Mouse (Mus musculus) heart, embryonic 15.5 days (tissue): Measurements from ENCODE around the gene Rsph3b. TPM values are rescaled to one million over a fixed set of nuclear protein-coding genes. Genes with fewer than 3 reads are reported as not detected.
"Not testable (repeated sequence)": the region's sequence is repeated elsewhere in the genome, so short reads cannot be mapped to it uniquely, and the experiment has no call there.

ENCODE experiments used
- ATAC-seq: fragments of 200-750 bp; cut with Nextera tagmentation; replicated peaks from 2 replicates; pipeline ENCODE4 v1.8.0; 2017; ENCODE audit warnings: low read depth, moderate TSS enrichment; ENCODE audit not compliant: insufficient number of reproducible peaks, insufficient read depth, low FRiP score
- H3K27ac ChIP-seq: fragments of 300-500 bp; sonication (generic); 2 replicates; pipeline ENCODE4 v1.5.1; 2015; ENCODE audit warnings: mild to moderate bottlenecking, inconsistent platforms
- H3K27me3 ChIP-seq: fragments of 300-500 bp; sonication (generic); 2 replicates; pipeline ENCODE4 v1.6.1; 2015; ENCODE audit warnings: inconsistent platforms
- H3K36me3 ChIP-seq: fragments of 300-500 bp; sonication (generic); 2 replicates; pipeline ENCODE4 v1.6.1; 2015; ENCODE audit warnings: mild to moderate bottlenecking, inconsistent platforms
- H3K4me1 ChIP-seq: fragments of 300-500 bp; sonication (generic); replicated peaks from 2 replicates; pipeline ENCODE4 v1.6.1; 2015; ENCODE audit warnings: inconsistent platforms
- H3K4me2 ChIP-seq: fragments of 300-500 bp; sonication (generic); 2 replicates; pipeline ENCODE4 v1.6.1; 2015; ENCODE audit warnings: inconsistent platforms, mild to moderate bottlenecking, moderate library complexity
- H3K4me3 ChIP-seq: fragments of 300-500 bp; sonication (generic); 2 replicates; pipeline ENCODE4 v1.5.1; 2015; ENCODE audit warnings: mild to moderate bottlenecking, inconsistent platforms
- H3K9ac ChIP-seq: fragments of 300-500 bp; sonication (generic); 2 replicates; pipeline ENCODE4 v1.6.1; 2015; ENCODE audit warnings: mild to moderate bottlenecking, inconsistent platforms
- H3K9me3 ChIP-seq: fragments of 300-500 bp; sonication (generic); replicated peaks from 2 replicates; pipeline ENCODE4 v1.6.1; 2016; ENCODE audit warnings: inconsistent platforms
- WGBS: fragments of 180-500 bp; shearing (Covaris S2); methylation state at CpG from one replicate; pipeline ENCODE4 v1.1.7; 2015; ENCODE audit warnings: mixed read lengths; 5-methylcytosine and 5-hydroxymethylcytosine counted together
- polyA plus RNA-seq: library from polyadenylated mRNA; unstranded; fragments of >200 nt; fragmentation: Nextera tagmentation; extraction: Ambion mirVana; gene quantifications from 2 replicates; pipeline ENCODE4 v1.2.1, GENCODE M21; 2015

Rsph3b gene
- 66.3 and 68.9 TPM in 2 replicates for polyA plus RNA-seq

DNA sequence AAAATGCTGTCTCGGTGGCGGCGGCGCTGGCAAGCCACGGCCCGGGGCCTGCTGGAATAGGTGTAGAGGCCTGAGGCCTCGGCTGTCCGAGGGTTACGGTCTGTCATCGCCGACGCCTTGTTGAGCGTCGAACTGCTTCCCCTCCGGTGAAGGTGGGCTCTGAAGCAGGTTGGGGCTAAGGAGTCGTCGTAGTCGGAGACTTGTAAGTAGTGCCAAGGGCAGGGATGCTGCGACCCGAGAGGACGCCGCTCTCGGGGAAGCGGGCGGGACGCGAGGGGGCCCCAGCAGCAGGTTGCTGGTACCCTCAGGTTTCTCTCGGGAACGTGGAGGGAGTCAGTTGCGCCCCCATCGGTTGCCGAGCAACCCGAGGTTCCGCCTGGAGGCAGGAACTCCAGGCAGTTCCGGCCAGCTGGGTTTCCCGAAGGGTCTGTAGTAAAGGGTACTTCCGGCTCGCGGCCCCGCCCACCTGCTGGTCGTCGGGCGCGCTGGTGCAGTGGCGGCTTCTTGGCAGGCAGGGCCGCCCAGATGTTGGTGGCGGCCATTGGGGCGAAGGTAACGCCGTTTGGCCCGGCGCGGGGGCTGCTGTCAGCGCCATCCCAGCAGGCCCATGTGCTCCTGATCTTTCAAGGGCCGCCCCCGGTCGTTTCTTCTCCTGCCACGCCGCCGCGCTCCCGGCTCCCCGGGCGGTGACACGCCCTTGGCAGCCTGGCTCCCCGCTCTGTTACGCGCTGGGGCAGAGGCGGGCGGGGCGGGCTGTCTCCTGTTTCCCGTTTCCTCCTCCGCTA lies at the start of gene Rsph3b:
Rsph3b (minus strand) TSS at position 699 of the 785 bp plus-strand sequence.
- Histone ChIP-seq H3K4me2 (peak within 1 kb of the TSS; percentile 72), H3K27ac (peak within 1 kb of the TSS; percentile 95)

DNA sequence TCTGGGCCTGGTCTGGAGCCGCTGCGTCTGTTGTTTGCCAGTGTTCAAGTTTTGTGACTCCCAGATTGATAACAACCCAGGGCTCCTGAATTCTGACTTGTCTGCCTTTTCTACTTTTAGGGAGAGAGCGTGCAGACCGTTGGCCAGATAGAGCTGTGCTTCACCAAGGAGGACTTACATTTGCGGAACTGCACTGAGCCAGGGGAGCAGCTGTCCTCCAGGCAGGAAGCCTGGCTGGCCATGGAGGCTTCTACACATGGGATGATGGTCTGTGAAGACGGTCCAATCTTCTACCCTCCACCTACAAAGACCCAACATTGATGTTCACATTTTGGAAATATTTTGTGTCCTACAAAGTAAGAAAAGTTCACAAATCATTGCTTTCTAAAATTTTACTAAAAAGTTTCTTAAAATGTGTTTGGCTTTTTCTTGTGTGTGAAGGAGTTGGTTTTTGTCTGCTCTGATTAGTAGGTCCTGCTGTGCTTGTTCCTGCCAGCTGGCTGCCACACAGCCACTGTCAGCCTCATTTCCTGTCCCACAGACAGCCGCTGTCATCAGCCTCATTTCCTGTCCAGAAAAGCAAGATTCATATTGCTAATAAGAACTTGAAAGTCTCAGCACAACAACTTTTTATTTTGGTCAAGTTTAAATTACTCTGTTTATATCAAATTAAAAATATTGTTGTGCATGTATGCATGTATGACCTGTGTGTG lies 49.5 kb upstream of the Rsph3b start:
- not testable (repeated sequence) for H3K9ac ChIP-seq, H3K27me3 ChIP-seq, H3K4me2 ChIP-seq, ATAC-seq, H3K4me3 ChIP-seq, H3K27ac ChIP-seq, H3K36me3 ChIP-seq, H3K9me3 ChIP-seq, H3K4me1 ChIP-seq
- 82% methylated on average over 1 of the region's 7 CpGs for WGBS

More for the DNA sequence above, at the start of gene Rsph3b:
- WGBS, result under 1% methylated on average over 73 of the region's 73 CpGs
- peak within 1 kb of the TSS; percentile 67 for H3K4me3 ChIP-seq
- H3K27me3 ChIP-seq, H3K36me3 ChIP-seq, H3K4me1 ChIP-seq, H3K9me3 ChIP-seq: not testable (repeated sequence)
- H3K9ac ChIP-seq, result peak within 1 kb of the TSS; percentile 73
- ATAC-seq, result peak; percentile 97

DNA sequence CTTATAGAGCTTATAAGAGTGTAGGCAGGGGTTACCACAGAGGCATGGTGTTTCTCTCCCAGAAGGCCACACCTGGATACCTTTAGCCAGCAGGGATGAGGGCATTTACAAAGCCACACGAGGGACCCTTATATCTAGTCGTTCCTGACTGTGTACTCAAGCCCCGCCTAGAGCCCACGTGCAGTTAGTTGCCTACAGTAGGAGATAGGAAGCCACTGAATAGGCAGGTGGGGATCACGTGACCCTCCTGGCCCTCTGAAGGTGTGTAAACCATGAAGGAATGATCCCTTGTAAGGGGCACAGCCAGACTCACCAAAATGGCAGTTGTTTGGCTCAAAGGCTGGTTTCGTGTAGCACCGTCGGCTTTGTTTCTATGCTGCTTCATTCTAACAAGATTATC lies 48.3 kb upstream of the Rsph3b start:
- not testable (repeated sequence) for ATAC-seq, H3K4me2 ChIP-seq, H3K9ac ChIP-seq, H3K27me3 ChIP-seq, H3K4me1 ChIP-seq, H3K27ac ChIP-seq, H3K4me3 ChIP-seq, H3K36me3 ChIP-seq, H3K9me3 ChIP-seq
- WGBS, result 85% methylated on average over 8 of the region's 8 CpGs

DNA sequence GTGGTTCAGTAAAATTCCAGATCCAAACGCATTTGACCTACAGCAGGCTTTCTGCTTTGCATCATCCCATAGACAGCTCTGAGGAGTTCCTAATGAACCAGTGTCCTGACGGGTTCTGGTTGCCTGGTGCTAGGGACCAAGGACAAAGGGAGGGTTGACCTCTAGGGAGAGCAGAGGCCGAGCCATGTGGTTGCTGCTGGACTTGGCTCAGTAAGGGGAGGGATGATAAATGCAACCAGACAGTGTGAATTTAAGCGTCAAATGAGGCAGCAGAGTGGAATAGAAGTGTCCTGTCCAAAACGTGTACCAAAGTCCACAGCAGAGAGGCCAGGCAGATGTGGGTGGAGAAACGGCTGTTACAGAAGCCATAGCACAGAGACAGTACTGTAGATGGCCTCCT lies 47.0 kb upstream of the Rsph3b start:
- H3K9me3 ChIP-seq, H3K4me3 ChIP-seq, H3K4me2 ChIP-seq, H3K36me3 ChIP-seq, H3K4me1 ChIP-seq, H3K27me3 ChIP-seq, H3K9ac ChIP-seq, ATAC-seq, H3K27ac ChIP-seq: not testable (repeated sequence)
- no CpG with 5 or more reads among the region's 6 CpGs for WGBS

- not testable (repeated sequence) for H3K4me3 ChIP-seq, H3K4me1 ChIP-seq, H3K27me3 ChIP-seq, H3K36me3 ChIP-seq, ATAC-seq, H3K9ac ChIP-seq, H3K4me2 ChIP-seq, H3K27ac ChIP-seq, H3K9me3 ChIP-seq
- WGBS, result 95% methylated on average over 1 of the region's 1 CpGs
Measured at GRCm38 (mm10) chr17:6986118-6986517, 37.6 kb upstream of the Rsph3b start.

DNA sequence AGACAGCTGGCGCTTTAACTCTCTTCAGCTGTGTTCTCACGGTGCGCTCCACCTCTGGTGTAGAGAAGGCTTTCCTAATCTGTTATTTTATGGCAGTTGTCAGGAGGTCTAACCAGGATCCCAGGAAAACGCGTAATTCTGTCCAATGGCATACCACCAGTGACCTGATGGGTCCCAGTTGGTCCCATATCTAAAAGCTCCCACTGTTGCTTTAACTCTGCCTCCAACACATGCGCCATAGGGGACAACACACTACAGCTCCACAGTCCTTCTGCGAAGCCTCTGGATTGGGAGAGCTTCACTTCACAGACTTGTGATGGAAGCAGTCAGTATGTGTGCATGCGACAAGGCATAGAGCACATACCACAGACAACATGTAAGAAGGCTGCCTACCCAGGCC lies 31.7 kb upstream of the Rsph3b start:
- not testable (repeated sequence) for H3K4me1 ChIP-seq, H3K9ac ChIP-seq, H3K4me3 ChIP-seq, H3K9me3 ChIP-seq, H3K4me2 ChIP-seq, H3K27ac ChIP-seq, ATAC-seq, H3K36me3 ChIP-seq, H3K27me3 ChIP-seq
- WGBS, result 94% methylated on average over 5 of the region's 8 CpGs

DNA sequence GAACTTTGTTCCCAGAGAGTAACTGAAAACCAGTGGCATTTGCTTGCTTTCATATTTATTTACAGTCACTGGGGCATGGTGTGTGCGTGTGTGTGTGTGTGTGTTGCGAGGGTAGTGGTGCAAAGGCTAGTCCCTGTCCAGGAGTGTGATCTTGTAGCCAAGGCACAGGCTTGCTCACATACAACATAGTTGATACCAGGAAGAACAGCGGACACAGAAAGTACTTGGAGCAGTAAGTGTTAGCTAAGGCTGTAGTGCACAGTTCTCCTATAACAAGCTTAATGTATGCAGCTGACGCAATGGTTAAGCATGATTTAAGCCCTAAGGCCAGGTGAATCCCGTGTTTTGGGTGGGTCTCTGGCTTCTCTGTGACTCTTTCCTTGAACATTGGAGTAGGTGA lies 30.9 kb upstream of the Rsph3b start:
- H3K27me3 ChIP-seq, H3K9me3 ChIP-seq, ATAC-seq, H3K4me1 ChIP-seq, H3K36me3 ChIP-seq: not testable (repeated sequence)
- Histone ChIP-seq H3K27ac (peak overlapping the region; percentile 71; the same call in 1 of the 2 replicates), H3K9ac (peak overlapping the region; percentile 74), H3K4me2 (peak overlapping the region; percentile 62), H3K4me3 (peak overlapping the region; percentile 66)
- WGBS, result 27% methylated on average over 5 of the region's 5 CpGs

GRCm38 (mm10) chr17:6978287-6979248 lies 30.1 kb upstream of the Rsph3b start, which contains the start of gene Gm49721:
Gene Gm49721 (plus strand): TSS chr17:6978904.
- Histone ChIP-seq H3K4me3 (peak within 1 kb of the TSS; percentile 66), H3K27ac (peak within 1 kb of the TSS; percentile 71), H3K9ac (peak within 1 kb of the TSS; percentile 74), H3K4me2 (peak within 1 kb of the TSS; percentile 62)
- H3K4me1 ChIP-seq, H3K27me3 ChIP-seq, H3K36me3 ChIP-seq, H3K9me3 ChIP-seq: not testable (repeated sequence)
- ATAC-seq, result peak; percentile 98
- under 1% methylated on average over 47 of the region's 68 CpGs for WGBS

- not testable (repeated sequence) for H3K4me3 ChIP-seq, ATAC-seq, H3K27me3 ChIP-seq, H3K4me1 ChIP-seq, H3K27ac ChIP-seq, H3K9me3 ChIP-seq, H3K4me2 ChIP-seq, H3K36me3 ChIP-seq, H3K9ac ChIP-seq
- whole genome bisulfite sequencing, result 50% methylated on average over 3 of the region's 3 CpGs
Measured at GRCm38 (mm10) chr17:6974985-6975384, 26.5 kb upstream of the Rsph3b start.

DNA sequence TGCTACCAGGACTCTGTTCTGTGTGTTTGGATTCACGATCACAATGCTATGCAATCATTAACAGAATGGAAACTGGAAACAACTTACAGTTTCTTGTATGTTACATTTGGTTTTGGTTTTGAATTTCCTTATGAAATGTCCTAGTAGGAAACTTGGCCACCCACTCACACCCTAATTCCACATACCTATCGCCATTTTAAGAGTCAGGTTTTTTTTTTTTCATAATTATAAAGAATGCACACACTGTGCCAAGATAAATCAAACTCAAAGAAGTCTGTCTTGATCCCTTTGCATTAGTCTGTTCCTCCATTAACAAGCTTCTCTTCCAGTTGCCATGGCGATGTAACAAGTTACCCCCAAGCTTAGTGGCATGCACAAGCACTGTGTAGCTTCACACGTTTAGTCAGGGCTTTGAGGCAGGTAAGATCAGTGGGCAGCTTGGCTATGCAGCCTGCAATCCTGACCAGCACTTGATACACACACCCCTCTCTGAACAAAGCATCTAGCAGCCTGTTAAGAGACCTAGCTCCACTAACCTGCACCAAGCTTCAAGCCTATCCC lies 24.4 kb upstream of the Rsph3b start:
- not testable (repeated sequence) for H3K4me2 ChIP-seq, H3K9ac ChIP-seq, H3K4me1 ChIP-seq, H3K27ac ChIP-seq, H3K9me3 ChIP-seq, H3K36me3 ChIP-seq, H3K27me3 ChIP-seq, H3K4me3 ChIP-seq, ATAC-seq
- WGBS, result 69% methylated on average over 4 of the region's 4 CpGs

DNA sequence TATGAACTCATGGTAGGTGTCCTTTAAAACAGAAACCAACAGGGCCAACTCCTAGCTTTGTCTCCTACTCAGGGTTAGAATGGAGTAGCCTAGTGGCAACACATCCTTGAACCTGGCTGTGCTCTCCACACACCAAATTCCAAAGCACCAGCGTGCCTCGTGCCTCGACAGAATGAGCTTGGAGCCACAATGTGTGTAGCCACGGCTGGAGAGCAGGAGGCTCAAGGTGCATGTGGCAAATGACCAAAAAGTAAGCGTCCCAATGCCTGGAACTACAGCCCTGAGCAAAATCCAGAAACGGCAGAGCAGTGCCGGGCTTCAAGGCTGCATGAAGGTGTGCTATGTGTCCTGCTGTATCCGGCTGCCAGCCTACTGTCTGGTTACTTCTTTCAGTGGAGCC lies 22.8 kb upstream of the Rsph3b start:
- not testable (repeated sequence) for H3K9ac ChIP-seq, H3K27ac ChIP-seq, H3K9me3 ChIP-seq, H3K36me3 ChIP-seq, H3K27me3 ChIP-seq, H3K4me1 ChIP-seq, H3K4me2 ChIP-seq, H3K4me3 ChIP-seq, ATAC-seq
- WGBS, result 80% methylated on average over 8 of the region's 8 CpGs
